Mouse (Mus musculus): Measurements from ENCODE around the gene Mapk8. TPM values are rescaled to one million over a fixed set of nuclear protein-coding genes. Genes with fewer than 3 reads are reported as not detected.

The Mapk8 gene
- polyA plus RNA-seq, 1 experiment from 2014 or later, result 8.6 TPM

DNA sequence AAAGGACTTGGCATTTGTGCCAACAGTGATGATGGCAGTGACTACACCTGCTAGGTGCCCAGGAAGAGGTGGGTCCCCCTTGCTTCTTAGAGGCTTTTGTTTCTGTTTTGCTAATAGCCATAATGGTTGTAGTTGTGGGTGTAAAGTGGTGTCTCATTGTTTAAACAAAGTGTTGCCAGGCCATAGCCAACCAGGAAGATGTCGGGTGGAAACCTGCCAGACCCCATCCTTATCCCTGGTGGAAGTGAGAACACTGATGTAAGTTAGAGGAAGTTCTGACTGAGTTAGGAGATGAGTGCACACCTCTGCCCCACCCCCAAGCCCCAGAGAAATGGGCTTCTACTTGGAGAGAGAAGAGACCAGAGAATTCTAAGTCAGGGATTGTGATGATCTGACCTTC is 98.8 kb downstream of the Mapk8 start:
- ATAC-seq, result no peak
- Histone ChIP-seq H3K4me3 (ENCODE audit: low read depth, low read length) (no peak overlapping the region), H3K27ac (ENCODE audit: low read depth, low read length) (no peak overlapping the region), H3K9me3 (ENCODE audit: control insufficient read depth) (no peaks in the 10 kb centered on the region), H3K27me3 (replicated peaks; ENCODE audit: control insufficient read depth, insufficient read depth, low read length) (peaks cover 19% of the 10 kb centered on the region), H3K36me3 (ENCODE audit: control insufficient read depth, insufficient read depth) (no peaks in the 10 kb centered on the region), H3K9ac (ENCODE audit: low read depth, low read length) (no peak overlapping the region), H3K4me1 (replicated peaks; ENCODE audit: control insufficient read depth, insufficient read depth, low read length) (no peaks in the 10 kb centered on the region), H3K4me2 (replicated peaks; ENCODE audit: low read depth) (no peak overlapping the region)
- no peak for TF ChIP-seq CTCF (IDR thresholded peaks at IDR 0.05; ENCODE audit: low read depth)
- WGBS, result 37% methylated on average over 1 of the region's 1 CpGs

DNA sequence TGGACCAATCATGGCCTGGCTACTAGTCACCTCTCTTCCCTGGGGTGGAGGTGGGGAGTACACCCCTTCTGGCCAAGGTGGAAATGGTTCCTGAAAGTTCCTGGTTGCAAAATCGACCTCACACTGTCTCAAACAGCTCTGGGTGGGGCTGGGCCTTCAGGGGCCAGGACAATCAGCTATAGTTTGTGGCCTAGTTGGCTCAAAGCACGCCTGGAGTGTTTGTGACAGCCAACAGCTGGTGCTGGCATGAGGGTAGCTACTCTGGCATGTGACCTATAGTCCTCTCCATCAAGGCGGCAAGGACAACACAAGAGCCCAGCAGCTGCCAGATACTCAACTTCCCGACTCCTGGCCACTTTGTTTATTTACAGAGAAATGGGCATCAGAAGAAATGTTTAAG is 99.2 kb downstream of the Mapk8 start:
- Histone ChIP-seq H3K9me3 (ENCODE audit: control insufficient read depth) (no peaks in the 10 kb centered on the region), H3K27ac (ENCODE audit: low read depth, low read length) (no peak overlapping the region), H3K4me2 (replicated peaks; ENCODE audit: low read depth) (no peak overlapping the region), H3K4me3 (ENCODE audit: low read depth, low read length) (no peak overlapping the region), H3K9ac (ENCODE audit: low read depth, low read length) (no peak overlapping the region), H3K4me1 (replicated peaks; ENCODE audit: control insufficient read depth, insufficient read depth, low read length) (no peaks in the 10 kb centered on the region), H3K36me3 (ENCODE audit: control insufficient read depth, insufficient read depth) (no peaks in the 10 kb centered on the region), H3K27me3 (replicated peaks; ENCODE audit: control insufficient read depth, insufficient read depth, low read length) (peaks cover 19% of the 10 kb centered on the region)
- TF ChIP-seq CTCF (IDR thresholded peaks at IDR 0.05; ENCODE audit: low read depth), result no peak
- WGBS, result 49% methylated on average over 4 of the region's 4 CpGs
- ATAC-seq, result no peak

DNA sequence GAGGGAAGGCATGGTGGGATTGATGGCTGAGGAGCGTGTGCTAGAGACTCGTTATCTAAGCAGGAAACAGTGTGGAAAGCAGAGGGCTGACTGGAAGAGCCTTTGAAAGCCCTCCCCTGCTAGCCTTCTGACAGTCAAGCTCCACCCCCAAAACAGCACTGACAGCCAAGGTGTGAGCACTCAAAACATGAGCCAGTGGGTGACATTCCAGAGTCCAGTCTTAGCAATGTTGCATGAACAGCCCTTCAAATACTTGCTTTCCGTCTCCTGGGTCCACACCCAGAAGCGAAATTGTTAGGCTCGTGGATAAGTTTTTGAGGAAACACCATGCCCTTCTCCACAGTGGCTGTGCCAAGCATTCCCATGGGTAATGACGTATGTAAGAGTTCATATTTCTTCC is 100.4 kb downstream of the Mapk8 start:
- Histone ChIP-seq H3K36me3 (ENCODE audit: control insufficient read depth, insufficient read depth) (no peaks in the 10 kb centered on the region), H3K9me3 (ENCODE audit: control insufficient read depth) (no peaks in the 10 kb centered on the region), H3K9ac (ENCODE audit: low read depth, low read length) (no peak overlapping the region), H3K4me2 (replicated peaks; ENCODE audit: low read depth) (no peak overlapping the region), H3K4me3 (ENCODE audit: low read depth, low read length) (no peak overlapping the region), H3K27ac (ENCODE audit: low read depth, low read length) (no peak overlapping the region), H3K4me1 (replicated peaks; ENCODE audit: control insufficient read depth, insufficient read depth, low read length) (no peaks in the 10 kb centered on the region), H3K27me3 (replicated peaks; ENCODE audit: control insufficient read depth, insufficient read depth, low read length) (peaks cover 11% of the 10 kb centered on the region)
- ATAC-seq, result no peak
- no peak for TF ChIP-seq CTCF (IDR thresholded peaks at IDR 0.05; ENCODE audit: low read depth)
- 67% methylated on average over 6 of the region's 6 CpGs for WGBS

DNA sequence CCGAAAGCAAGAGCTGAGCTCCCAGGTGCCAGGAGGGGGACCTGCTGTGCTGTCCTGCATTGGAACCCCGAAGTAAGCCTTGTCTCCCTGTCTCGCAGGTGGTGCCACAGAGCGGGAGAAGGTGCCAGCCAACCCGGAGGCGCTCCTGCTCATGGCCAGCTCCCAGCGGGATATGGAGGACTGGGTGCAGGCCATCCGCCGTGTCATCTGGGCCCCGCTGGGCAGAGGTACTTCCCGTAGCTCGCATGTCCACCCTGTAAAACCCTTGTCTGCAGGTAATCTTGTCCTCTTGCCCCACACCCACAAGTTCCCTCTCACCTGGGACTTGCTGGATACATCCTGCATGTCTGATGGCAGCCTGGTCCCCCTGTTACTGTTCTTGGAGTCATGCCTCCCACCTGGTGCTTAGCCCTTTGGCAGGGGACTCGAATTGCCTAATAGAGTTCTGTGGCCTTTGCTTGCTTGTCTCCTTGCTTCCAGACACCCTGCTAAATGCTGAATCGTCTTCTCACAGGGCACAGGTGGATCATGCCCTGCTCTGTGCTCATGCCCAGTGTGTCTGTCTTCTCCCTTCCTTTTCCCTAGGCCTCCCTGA is 103.7 kb downstream of the Mapk8 start:
- Histone ChIP-seq H3K36me3 (ENCODE audit: control insufficient read depth, insufficient read depth) (no peaks in the 10 kb centered on the region), H3K4me3 (ENCODE audit: low read depth, low read length) (no peak overlapping the region), H3K9me3 (ENCODE audit: control insufficient read depth) (no peaks in the 10 kb centered on the region), H3K4me1 (replicated peaks; ENCODE audit: control insufficient read depth, insufficient read depth, low read length) (no peaks in the 10 kb centered on the region), H3K9ac (ENCODE audit: low read depth, low read length) (no peak overlapping the region), H3K27ac (ENCODE audit: low read depth, low read length) (no peak overlapping the region), H3K4me2 (replicated peaks; ENCODE audit: low read depth) (no peak overlapping the region), H3K27me3 (replicated peaks; ENCODE audit: control insufficient read depth, insufficient read depth, low read length) (no peaks in the 10 kb centered on the region)
- no peak for ATAC-seq
- WGBS, result 84% methylated on average over 14 of the region's 14 CpGs
- TF ChIP-seq CTCF (IDR thresholded peaks at IDR 0.05; ENCODE audit: low read depth), result no peak

DNA sequence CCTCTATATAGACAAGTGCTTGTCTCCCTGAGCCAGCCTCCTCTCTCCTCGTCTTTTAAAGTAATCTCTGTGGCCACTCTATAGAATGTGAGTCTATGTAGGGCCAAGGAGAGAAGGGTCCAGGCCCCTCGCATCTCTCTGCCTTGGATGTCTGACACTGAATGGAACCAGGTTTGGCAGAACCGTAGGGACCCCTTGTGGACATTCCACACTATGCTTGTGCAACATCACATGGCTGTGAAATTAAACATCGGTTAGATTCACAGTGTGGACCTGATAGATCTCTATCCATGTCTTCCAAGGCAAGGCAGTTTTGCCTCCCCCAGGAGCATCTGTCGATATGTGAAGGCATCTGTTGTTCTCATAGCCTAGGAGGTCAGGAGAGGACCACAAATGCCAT is 108.3 kb downstream of the Mapk8 start:
- 71% methylated on average over 5 of the region's 5 CpGs for WGBS
- Histone ChIP-seq H3K9ac (ENCODE audit: low read depth, low read length) (no peak overlapping the region), H3K4me1 (replicated peaks; ENCODE audit: control insufficient read depth, insufficient read depth, low read length) (no peaks in the 10 kb centered on the region), H3K27ac (ENCODE audit: low read depth, low read length) (no peak overlapping the region), H3K4me3 (ENCODE audit: low read depth, low read length) (no peak overlapping the region), H3K4me2 (replicated peaks; ENCODE audit: low read depth) (no peak overlapping the region), H3K27me3 (replicated peaks; ENCODE audit: control insufficient read depth, insufficient read depth, low read length) (no peaks in the 10 kb centered on the region), H3K36me3 (ENCODE audit: control insufficient read depth, insufficient read depth) (no peaks in the 10 kb centered on the region), H3K9me3 (ENCODE audit: control insufficient read depth) (no peaks in the 10 kb centered on the region)
- TF ChIP-seq CTCF (IDR thresholded peaks at IDR 0.05; ENCODE audit: low read depth), result peak; percentile 46
- ATAC-seq, result no peak

DNA sequence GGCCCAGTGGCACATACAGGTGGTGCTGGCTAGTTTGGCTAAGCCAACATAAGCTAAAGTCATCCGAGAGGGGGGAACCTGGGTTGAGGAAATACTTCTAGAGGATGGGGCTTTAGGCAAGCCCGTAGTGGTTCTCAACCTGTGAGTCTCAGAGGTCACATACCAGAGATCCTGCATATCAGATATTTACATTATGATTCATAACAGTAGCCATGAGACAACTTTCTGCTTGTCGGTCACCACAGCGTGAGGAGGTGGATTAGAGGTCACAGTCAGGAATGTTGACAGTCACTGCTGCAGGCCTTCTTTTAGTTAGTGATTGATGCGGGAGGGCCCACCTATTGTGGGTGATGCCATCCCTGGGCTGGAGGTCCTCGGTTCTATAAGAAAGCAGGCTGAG is 111.2 kb downstream of the Mapk8 start:
- Histone ChIP-seq H3K4me1 (replicated peaks; ENCODE audit: control insufficient read depth, insufficient read depth, low read length) (no peaks in the 10 kb centered on the region), H3K27ac (ENCODE audit: low read depth, low read length) (no peak overlapping the region), H3K9ac (ENCODE audit: low read depth, low read length) (no peak overlapping the region), H3K4me3 (ENCODE audit: low read depth, low read length) (no peak overlapping the region), H3K36me3 (ENCODE audit: control insufficient read depth, insufficient read depth) (no peaks in the 10 kb centered on the region), H3K9me3 (ENCODE audit: control insufficient read depth) (no peaks in the 10 kb centered on the region), H3K4me2 (replicated peaks; ENCODE audit: low read depth) (no peak overlapping the region), H3K27me3 (replicated peaks; ENCODE audit: control insufficient read depth, insufficient read depth, low read length) (no peaks in the 10 kb centered on the region)
- ATAC-seq, result no peak
- WGBS, result 43% methylated on average over 6 of the region's 6 CpGs
- TF ChIP-seq CTCF (IDR thresholded peaks at IDR 0.05; ENCODE audit: low read depth), result no peak

DNA sequence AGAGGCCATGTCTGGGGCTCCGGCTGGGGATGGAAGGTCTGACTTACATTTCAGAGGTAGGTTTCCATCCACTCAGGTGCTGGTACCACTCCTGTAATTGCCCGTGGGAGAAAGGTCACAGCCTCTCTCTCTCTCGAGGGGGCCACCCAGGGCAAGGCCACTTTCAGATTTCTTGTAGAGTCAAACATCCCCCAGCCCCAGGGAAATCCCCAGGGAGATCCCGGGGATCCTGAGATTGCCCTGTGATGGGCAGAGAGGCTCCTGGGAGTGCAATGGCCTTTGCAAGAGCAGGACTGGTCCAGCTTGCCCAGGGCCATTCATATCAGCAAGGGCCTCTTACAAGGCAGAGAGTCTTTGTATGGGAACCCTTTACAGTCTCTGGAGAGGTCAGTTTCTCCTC is 112.6 kb downstream of the Mapk8 start:
- Histone ChIP-seq H3K4me1 (replicated peaks; ENCODE audit: control insufficient read depth, insufficient read depth, low read length) (no peaks in the 10 kb centered on the region), H3K27me3 (replicated peaks; ENCODE audit: control insufficient read depth, insufficient read depth, low read length) (no peaks in the 10 kb centered on the region), H3K4me2 (replicated peaks; ENCODE audit: low read depth) (no peak overlapping the region), H3K9me3 (ENCODE audit: control insufficient read depth) (no peaks in the 10 kb centered on the region), H3K4me3 (ENCODE audit: low read depth, low read length) (no peak overlapping the region), H3K9ac (ENCODE audit: low read depth, low read length) (no peak overlapping the region), H3K27ac (ENCODE audit: low read depth, low read length) (no peak overlapping the region), H3K36me3 (ENCODE audit: control insufficient read depth, insufficient read depth) (no peaks in the 10 kb centered on the region)
- WGBS, result 74% methylated on average over 4 of the region's 4 CpGs
- TF ChIP-seq CTCF (IDR thresholded peaks at IDR 0.05; ENCODE audit: low read depth), result no peak
- no peak for ATAC-seq
